Mouse (Mus musculus): ENCODE results near the gene Mafb. TPM values are rescaled to one million over a fixed set of nuclear protein-coding genes. Genes with fewer than 3 reads are reported as not detected.

The Mafb gene
- total RNA-seq, 2 experiments from 2014 or later = 11.9 to 12.8 TPM

DNA sequence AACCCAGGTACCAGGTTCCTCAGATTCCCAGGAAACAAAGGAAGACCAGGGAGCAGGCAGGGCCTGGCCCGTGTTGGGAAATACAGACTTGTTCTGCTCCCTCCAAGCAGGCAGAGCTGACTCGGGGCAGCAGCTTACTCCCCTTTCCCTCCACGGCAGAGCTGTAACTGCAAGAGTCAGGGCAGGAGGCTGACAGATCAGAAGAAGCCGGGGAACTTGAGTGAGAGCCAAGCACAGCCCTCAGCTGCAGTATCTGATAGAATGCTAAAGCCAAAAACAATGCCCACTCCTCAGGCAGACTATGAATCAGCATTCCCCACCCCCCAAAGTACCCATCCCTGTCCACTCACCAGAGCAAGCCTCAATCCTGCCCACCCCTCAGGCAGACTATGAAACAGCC, 8.0 kb downstream of the Mafb start:
- DNase-seq (ENCODE audit: low spot score in 2 of 2) = no peak
- H3K27ac ChIP-seq = no peak overlapping the region
- no peak for TF ChIP-seq CTCF (conservative IDR thresholded peaks at IDR 0.05)
- no peak overlapping the region for H3K4me3 ChIP-seq

DNA sequence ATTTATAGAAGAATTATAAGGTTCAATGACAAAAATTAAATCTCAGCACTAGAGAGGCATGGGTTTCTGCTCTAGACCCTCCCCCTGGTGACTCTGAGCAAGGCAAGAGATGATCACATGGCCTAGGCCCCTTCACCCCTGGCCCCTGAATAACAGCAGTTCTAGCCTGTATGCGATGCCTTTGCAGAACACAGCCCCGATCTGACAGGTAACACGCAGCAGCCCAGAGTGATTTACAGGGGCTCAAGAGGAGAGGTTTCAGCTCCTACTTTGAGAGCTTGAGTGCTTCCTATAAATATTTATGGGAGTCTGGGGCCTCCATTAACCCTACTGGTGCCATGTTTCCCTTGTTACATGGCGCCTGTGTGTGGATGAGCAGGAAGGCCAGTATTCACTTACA, 9.4 kb downstream of the Mafb start:
- no peak for TF ChIP-seq CTCF (conservative IDR thresholded peaks at IDR 0.05)
- no peak overlapping the region for H3K27ac ChIP-seq
- DNase-seq (ENCODE audit: low spot score in 2 of 2) = no peak
- no peak overlapping the region for H3K4me3 ChIP-seq

DNA sequence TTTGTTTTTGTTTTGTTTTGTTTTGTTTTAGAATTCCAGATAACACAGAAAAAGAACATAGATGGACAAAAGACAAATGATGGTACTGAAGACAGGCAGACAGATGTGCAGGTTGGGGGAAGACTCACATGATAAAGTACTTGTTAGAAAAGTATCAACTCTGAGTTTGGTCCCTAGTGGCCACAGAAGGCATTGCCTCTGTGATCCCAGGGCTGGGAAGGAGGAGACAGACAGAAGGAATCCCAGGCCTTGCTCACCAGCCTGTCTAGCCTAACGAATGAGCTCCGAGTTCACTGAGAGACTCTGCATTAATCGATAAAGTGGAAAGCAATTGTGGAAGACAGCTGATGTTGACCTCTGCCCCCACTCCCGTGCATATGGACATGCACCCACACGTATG, 10.7 kb downstream of the Mafb start:
- Histone ChIP-seq H3K27ac (no peak overlapping the region), H3K4me3 (no peak overlapping the region)
- TF ChIP-seq CTCF (conservative IDR thresholded peaks at IDR 0.05) = peak; percentile 74
- DNase-seq (ENCODE audit: low spot score in 2 of 2) = no peak

DNA sequence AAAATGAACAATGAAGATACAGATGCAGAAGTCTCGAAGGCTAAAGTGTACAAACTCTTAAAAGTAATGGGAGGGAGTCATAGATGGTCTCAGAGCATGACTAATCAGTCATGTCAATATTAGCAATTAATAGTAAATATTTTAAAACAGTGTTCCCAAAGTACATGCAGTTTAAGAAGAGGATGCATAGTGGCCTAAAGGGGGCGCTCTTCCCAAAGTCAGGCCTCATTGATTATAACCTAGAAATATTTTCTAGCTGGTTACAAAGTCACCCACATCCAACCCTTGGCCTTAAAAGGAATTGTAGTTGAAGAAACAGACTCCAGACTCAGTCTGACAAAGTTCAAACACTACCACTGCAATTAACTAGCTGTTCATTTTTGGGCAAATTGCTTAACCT, 12.5 kb downstream of the Mafb start:
- H3K4me3 ChIP-seq = no peak overlapping the region
- TF ChIP-seq CTCF (conservative IDR thresholded peaks at IDR 0.05) = peak; percentile 60
- DNase-seq (ENCODE audit: low spot score in 2 of 2) = no peak

DNA sequence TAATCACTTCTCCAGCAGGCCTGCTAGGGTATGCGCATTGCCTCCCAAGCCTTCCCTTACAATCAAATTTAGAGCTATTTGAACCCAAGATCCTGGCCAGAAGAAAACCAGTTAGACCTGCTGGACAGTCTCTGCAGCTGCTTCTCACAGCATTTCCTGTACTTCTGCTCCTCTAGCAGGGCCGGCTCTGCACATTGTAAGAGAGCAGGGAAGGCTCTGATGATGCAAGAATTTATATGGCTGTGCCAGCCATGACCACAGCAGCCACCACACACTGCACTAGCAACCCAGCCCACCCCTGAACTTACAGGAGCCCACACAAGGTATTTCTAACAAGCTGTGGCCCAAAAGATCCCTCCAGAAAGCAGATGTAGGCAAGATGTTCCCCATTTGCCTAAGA, 13.3 kb downstream of the Mafb start:
- Histone ChIP-seq H3K27ac (no peak overlapping the region), H3K4me3 (no peak overlapping the region)
- TF ChIP-seq CTCF (conservative IDR thresholded peaks at IDR 0.05) = no peak
- DNase-seq (ENCODE audit: low spot score in 2 of 2) = no peak

More for the DNA sequence above, 12.5 kb downstream of the Mafb start:
- no peak overlapping the region for H3K27ac ChIP-seq

DNA sequence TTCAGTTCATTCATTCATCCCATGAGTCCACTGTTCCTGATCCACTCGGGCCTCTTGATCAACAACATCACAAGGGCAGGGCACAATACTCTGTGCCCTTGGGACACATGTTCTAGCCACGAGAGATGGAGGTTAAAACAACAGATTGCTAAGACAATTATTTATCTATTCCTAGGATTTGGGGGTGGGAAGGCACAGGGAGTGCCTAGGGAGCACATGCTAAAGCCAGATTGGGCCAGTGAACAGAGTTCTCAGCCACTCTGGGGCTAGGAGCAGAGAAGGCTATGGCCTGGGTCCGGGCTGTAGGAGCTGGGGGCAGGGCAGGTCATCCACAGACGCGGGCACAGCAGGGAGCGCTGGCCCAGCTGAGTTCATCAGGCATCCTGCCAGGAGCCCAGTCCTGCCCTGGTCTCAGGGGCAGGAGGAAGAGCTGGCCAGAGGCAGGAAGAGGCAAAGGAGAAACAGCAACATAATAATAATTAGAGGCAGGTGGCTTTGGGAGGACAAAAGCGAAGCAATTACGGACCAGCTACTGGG, 15.8 kb downstream of the Mafb start:
- Histone ChIP-seq H3K27ac (no peak overlapping the region), H3K4me3 (no peak overlapping the region)
- TF ChIP-seq CTCF (conservative IDR thresholded peaks at IDR 0.05) = no peak
- DNase-seq (ENCODE audit: low spot score in 2 of 2) = no peak

DNA sequence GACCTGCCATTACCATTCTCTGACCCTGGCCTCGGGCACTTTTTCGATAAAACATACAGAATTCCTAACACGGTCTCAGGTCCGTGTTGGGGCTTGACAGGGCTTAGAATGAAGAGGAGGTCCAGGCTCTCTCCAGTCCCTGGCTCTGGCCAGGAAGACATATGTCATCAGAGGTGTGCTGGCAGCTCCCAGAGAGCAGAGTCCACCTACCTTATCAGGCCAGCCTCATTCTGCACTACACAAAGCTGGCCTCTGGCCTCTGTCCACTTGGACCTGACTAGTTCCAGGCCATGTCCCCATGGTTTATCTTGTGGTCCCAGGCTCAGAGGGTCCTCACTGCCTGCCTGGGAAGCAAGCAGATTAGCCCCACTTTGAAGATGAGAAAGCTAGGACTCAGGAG, 17.3 kb downstream of the Mafb start:
- no peak overlapping the region for H3K4me3 ChIP-seq
- TF ChIP-seq CTCF (conservative IDR thresholded peaks at IDR 0.05) = no peak
- H3K27ac ChIP-seq = no peak overlapping the region
- DNase-seq (ENCODE audit: low spot score in 2 of 2) = no peak

DNA sequence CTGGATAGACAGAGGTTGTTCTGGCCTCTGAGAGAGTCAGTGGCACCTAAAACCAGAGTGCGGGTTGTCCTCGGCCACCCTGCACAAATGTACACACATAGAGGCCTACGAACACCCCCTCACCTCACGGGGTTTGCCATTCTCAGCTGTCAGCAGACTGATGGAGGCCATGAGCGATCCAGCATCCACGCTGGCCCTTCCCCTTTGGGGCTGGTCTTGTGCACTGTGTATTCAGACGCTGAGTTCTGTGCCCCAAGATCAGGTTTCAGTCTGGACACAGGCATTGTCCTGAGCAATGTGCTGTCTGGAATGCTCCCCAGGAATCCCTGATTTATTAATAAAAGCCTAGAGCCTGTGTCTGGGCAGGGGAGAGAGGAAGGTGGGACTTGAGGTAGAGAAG, 18.1 kb downstream of the Mafb start:
- H3K4me3 ChIP-seq = no peak overlapping the region
- no peak for TF ChIP-seq CTCF (conservative IDR thresholded peaks at IDR 0.05)
- H3K27ac ChIP-seq = no peak overlapping the region
- DNase-seq (ENCODE audit: low spot score in 2 of 2) = no peak

DNA sequence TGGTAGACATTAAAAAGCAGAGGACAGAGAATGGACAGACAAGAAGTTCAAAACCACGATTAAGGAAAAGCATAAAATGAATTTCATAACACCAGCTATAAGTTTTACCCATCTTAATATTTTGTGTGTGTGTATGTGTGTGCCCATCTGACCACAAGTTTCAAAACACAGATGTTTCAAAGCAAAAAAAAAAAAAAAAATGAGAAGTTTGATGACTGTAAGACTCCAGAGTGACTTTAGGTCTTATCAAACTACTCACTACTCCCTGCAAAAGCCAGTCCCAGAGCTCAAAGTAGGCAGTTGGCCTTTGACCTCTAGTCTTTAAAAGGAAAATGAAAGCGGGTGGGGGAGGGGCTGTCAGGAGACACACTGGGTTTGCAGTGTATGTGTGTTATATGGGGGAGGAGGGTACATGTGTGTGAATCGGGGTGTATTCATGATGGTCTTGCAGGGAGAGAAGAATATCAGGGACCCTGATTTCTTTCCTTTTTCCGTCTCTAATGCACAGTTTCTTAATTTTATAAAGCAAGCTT, 18.7 kb downstream of the Mafb start:
- no peak for DNase-seq (ENCODE audit: low spot score in 2 of 2)
- TF ChIP-seq CTCF (conservative IDR thresholded peaks at IDR 0.05) = no peak
- no peak overlapping the region for H3K27ac ChIP-seq
- no peak overlapping the region for H3K4me3 ChIP-seq

DNA sequence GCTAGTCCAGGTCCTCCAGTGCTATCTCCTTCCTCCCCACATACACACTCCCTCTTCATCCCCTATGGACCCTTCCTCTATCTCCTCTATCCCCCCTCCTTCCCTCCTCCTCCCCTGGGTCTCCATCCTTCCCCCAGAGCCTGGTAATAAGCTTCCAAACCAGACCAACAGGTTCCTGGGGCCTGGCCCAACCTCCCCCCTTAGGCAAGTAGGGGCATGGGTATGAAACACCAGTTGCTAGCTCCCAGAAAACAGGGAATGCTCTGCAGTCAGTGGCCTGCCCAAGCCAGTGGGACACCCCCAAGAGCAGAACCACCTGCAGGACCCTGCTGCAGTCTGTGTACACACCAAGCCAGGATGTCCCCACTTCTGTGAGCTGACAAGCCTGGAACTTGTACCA, 21.2 kb downstream of the Mafb start:
- Histone ChIP-seq H3K4me3 (no peak overlapping the region), H3K27ac (no peak overlapping the region)
- DNase-seq (ENCODE audit: low spot score in 2 of 2) = no peak
- no peak for TF ChIP-seq CTCF (conservative IDR thresholded peaks at IDR 0.05)

DNA sequence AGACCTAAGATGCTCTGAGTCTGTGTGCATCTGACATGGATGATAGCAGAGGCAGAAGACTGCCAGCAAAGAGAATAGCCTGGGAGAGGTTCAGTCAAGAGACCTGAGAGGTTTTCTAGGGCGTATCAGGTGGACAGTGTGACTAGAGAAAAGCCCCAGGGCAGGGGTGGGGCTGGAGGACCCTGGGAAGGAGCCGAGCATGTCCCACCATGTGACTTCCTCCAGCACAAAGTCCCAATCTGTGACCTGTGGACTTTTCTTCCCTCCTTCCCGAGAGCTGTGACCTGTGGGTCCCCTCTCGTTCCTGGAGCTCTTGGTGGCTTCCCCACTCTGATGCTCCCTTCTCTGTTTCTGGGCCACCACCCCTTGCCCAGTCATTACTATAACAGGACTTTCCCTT, 26.7 kb downstream of the Mafb start:
- no peak for TF ChIP-seq CTCF (conservative IDR thresholded peaks at IDR 0.05)
- no peak for DNase-seq (ENCODE audit: low spot score in 2 of 2)
- no peak overlapping the region for H3K27ac ChIP-seq
- H3K4me3 ChIP-seq = no peak overlapping the region

DNA sequence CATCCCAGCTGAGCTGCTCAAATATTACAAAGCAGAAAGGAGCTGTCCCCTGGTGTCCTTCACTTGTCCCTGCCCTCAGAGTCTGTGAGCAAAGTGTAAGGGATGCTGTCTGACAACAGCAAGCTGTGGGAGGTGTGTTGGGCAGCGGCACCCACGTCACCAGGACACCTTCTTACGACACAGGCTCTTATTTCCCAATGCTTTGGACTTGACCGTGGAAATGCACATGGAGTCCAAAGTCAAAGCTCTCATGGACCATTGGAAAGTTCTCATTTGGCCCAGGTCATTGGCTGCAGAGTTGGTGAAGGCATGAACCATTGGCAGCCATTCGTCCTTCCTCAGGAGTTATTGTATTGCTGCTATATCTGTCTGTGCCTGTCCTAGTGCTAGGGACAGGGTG, 27.3 kb downstream of the Mafb start:
- no peak for TF ChIP-seq CTCF (conservative IDR thresholded peaks at IDR 0.05)
- DNase-seq (ENCODE audit: low spot score in 2 of 2) = no peak
- Histone ChIP-seq H3K27ac (no peak overlapping the region), H3K4me3 (no peak overlapping the region)

DNA sequence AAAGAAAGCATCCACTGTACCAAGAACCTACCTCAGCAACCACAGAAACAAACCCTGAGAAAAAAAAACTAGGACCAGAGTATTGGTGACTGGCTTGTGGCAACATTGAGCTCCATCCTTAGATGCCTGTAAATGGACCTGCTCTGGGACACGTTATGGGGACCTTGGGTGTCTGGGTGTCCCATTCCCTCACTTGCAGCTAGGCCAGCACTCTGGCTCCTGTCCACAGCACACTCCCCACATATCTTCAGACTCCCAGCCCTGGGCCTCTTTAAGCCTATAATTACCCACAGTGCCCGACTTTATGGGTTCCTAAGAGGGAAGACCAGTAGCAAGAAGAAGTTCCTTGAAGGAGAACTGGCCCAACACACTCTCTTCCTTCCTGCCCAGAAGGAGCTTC, 30.8 kb downstream of the Mafb start:
- H3K4me3 ChIP-seq = no peak overlapping the region
- TF ChIP-seq CTCF (conservative IDR thresholded peaks at IDR 0.05) = no peak
- no peak for DNase-seq (ENCODE audit: low spot score in 2 of 2)
- H3K27ac ChIP-seq = no peak overlapping the region

DNA sequence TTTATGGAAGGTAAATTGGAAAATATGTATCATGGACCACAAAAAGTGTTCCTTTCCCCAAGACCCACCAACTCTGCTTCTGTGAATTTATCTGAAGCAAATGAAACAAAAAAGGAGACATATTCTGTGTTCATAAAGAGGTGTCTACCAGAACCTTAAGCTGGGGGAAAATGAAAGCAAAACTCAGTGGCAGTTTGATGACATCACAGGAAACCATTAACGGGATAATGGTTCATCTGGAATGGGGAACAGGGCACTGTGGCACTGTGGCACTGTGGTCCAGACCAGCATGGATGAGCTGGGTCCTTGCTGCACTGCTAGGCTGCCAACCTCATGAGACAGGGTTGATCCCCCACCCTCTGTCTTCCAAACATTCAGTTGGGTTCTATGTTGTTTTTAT, 31.8 kb downstream of the Mafb start:
- TF ChIP-seq CTCF (conservative IDR thresholded peaks at IDR 0.05) = no peak

More for the DNA sequence above, 31.8 kb downstream of the Mafb start:
- DNase-seq (ENCODE audit: low spot score in 2 of 2) = no peak
- Histone ChIP-seq H3K27ac (no peak overlapping the region), H3K4me3 (no peak overlapping the region)

All from layer of hippocampus, adult 2 months (tissue).